Mouse (Mus musculus) lung, postnatal 0 days (tissue): ENCODE data around the gene Nfe2l2. TPM values are rescaled to one million over a fixed set of nuclear protein-coding genes. Genes with fewer than 3 reads are reported as not detected.
"Not testable (repeated sequence)": the region's sequence is repeated elsewhere in the genome, so short reads cannot be mapped to it uniquely, and the experiment has no call there.

Experiments used
- ATAC-seq: fragments of 200-750 bp; cut with Nextera tagmentation; 2 replicates; pipeline ENCODE4 v1.8.0; 2017; ENCODE audit warnings: moderate library complexity
- DNase-seq: peaks from one replicate; pipeline ENCODE4 v3.0.0-alpha.2; 2016; ENCODE audit warnings: low spot score
- H3K27ac ChIP-seq: fragments of 300-500 bp; sonication (generic); 2 replicates; pipeline ENCODE4 v1.5.1; 2014; ENCODE audit warnings: antibody characterized with exemption, mild to moderate bottlenecking, low read length, mixed read lengths
- H3K27me3 ChIP-seq: fragments of 300-500 bp; sonication (generic); replicated peaks from 2 replicates; pipeline ENCODE4 v1.6.1; 2014; ENCODE audit warnings: low read length, mixed read lengths; ENCODE audit not compliant: insufficient read depth
- H3K36me3 ChIP-seq: fragments of 300-500 bp; sonication (generic); 2 replicates; pipeline ENCODE4 v1.6.1; 2014; ENCODE audit warnings: low read length, mixed read lengths; ENCODE audit not compliant: insufficient read depth
- H3K4me1 ChIP-seq: fragments of 300-500 bp; sonication (generic); 2 replicates; pipeline ENCODE4 v1.6.1; 2014; ENCODE audit warnings: antibody characterized with exemption, low read depth, low read length, mixed read lengths; ENCODE audit not compliant: insufficient read depth
- H3K4me2 ChIP-seq: fragments of 300-500 bp; sonication (generic); replicated peaks from 2 replicates; pipeline ENCODE4 v1.6.1; 2014; ENCODE audit warnings: low read depth, mild to moderate bottlenecking, low read length, moderate library complexity, mixed read lengths
- H3K4me3 ChIP-seq: fragments of 300-500 bp; sonication (generic); 2 replicates; pipeline ENCODE4 v1.5.1; 2014; ENCODE audit warnings: low read depth, low read length
- H3K9ac ChIP-seq: fragments of 300-500 bp; sonication (generic); replicated peaks from 2 replicates; pipeline ENCODE4 v1.6.1; 2014; ENCODE audit warnings: low read depth, mild to moderate bottlenecking
- H3K9me3 ChIP-seq: fragments of 300-500 bp; sonication (generic); 2 replicates; pipeline ENCODE4 v1.6.1; 2016; ENCODE audit warnings: low read length, mixed read lengths
- CTCF ChIP-seq: IDR thresholded peaks from 2 replicates; pipeline ENCODE4 v1.5.1; 2016; ENCODE audit warnings: antibody characterized with exemption, mild to moderate bottlenecking
- EP300 ChIP-seq: IDR thresholded peaks from 2 replicates; pipeline ENCODE4 v1.6.1; 2016; ENCODE audit warnings: antibody characterized with exemption, mild to moderate bottlenecking, control low read depth
- WGBS: fragments of 180-500 bp; shearing (Covaris S2); extraction: QIAGEN DNeasy Blood & Tissue Kit; methylation state at CpG from one replicate; pipeline ENCODE4 v1.1.7; 2014; 5-methylcytosine and 5-hydroxymethylcytosine counted together
- polyA plus RNA-seq: library from polyadenylated mRNA; unstranded; fragments of >200 nt; fragmentation: Nextera tagmentation; extraction: Ambion mirVana; gene quantifications from 2 replicates; pipeline ENCODE4 v1.2.1, GENCODE M21; 2015

Gene Nfe2l2
- polyA plus RNA-seq, 1 experiment from 2014 or later: 116 TPM

GRCm38 (mm10) chr2:75650437-75650836, 54.0 kb downstream of the Nfe2l2 start:
- DNase-seq (no peak), ATAC-seq (no peak)
- Histone ChIP-seq H3K4me2 (no peak overlapping the region), H3K27me3 (no peaks in the 10 kb centered on the region), H3K9me3 (no peaks in the 10 kb centered on the region), H3K9ac (no peak overlapping the region), H3K4me3 (no peak overlapping the region), H3K4me1 (no peaks in the 10 kb centered on the region), H3K36me3 (no peaks in the 10 kb centered on the region), H3K27ac (no peak overlapping the region)
- TF ChIP-seq CTCF (no peak), EP300 (no peak)
- WGBS: 92% methylated on average over 1 of the region's 1 CpGs

GRCm38 (mm10) chr2:75645251-75645650, 59.2 kb downstream of the Nfe2l2 start:
- no peak overlapping the region for H3K9ac ChIP-seq
- H3K9me3 ChIP-seq: no peaks in the 10 kb centered on the region
- no peaks in the 10 kb centered on the region for H3K36me3 ChIP-seq
- TF ChIP-seq EP300 (no peak), CTCF (no peak)
- no peak overlapping the region for H3K4me3 ChIP-seq
- no peak for ATAC-seq
- H3K27ac ChIP-seq: no peak overlapping the region
- no peaks in the 10 kb centered on the region for H3K27me3 ChIP-seq
- 93% methylated on average over 12 of the region's 12 CpGs for WGBS
- DNase-seq: no peak
- no peak overlapping the region for H3K4me2 ChIP-seq
- H3K4me1 ChIP-seq: no peaks in the 10 kb centered on the region

GRCm38 (mm10) chr2:75643950-75644349, 60.5 kb downstream of the Nfe2l2 start:
- Histone ChIP-seq H3K4me1 (no peaks in the 10 kb centered on the region), H3K36me3 (no peaks in the 10 kb centered on the region), H3K9me3 (no peaks in the 10 kb centered on the region), H3K4me3 (no peak overlapping the region), H3K27ac (peak overlapping the region; percentile 68), H3K9ac (no peak overlapping the region), H3K4me2 (no peak overlapping the region), H3K27me3 (no peaks in the 10 kb centered on the region)
- DNase-seq (no peak), ATAC-seq (peak; percentile 20)
- 73% methylated on average over 6 of the region's 6 CpGs for WGBS
- TF ChIP-seq CTCF: no peak
- TF ChIP-seq EP300: no peak

- WGBS: 47% methylated on average over 8 of the region's 8 CpGs
- Histone ChIP-seq H3K4me2 (no peak overlapping the region), H3K4me1 (no peaks in the 10 kb centered on the region), H3K27me3 (no peaks in the 10 kb centered on the region), H3K9me3 (no peaks in the 10 kb centered on the region), H3K9ac (no peak overlapping the region), H3K4me3 (no peak overlapping the region), H3K36me3 (no peaks in the 10 kb centered on the region), H3K27ac (peak overlapping the region; percentile 68)
- ATAC-seq: peak; percentile 95
- TF ChIP-seq EP300 (peak; percentile 91), CTCF (no peak)
- DNase-seq: peak; percentile 94
Measured at GRCm38 (mm10) chr2:75642795-75643550, 61.5 kb downstream of the Nfe2l2 start.

GRCm38 (mm10) chr2:75642312-75642711, 62.1 kb downstream of the Nfe2l2 start:
- peak; percentile 73; the same call in 1 of the 2 replicates for TF ChIP-seq EP300
- not testable (repeated sequence) for H3K9me3 ChIP-seq, H3K4me2 ChIP-seq, H3K9ac ChIP-seq, H3K4me1 ChIP-seq, H3K27me3 ChIP-seq, H3K36me3 ChIP-seq, H3K4me3 ChIP-seq, DNase-seq, H3K27ac ChIP-seq
- ATAC-seq: peak; percentile 26; the same call in 1 of the 2 replicates
- WGBS: 27% methylated on average over 3 of the region's 4 CpGs

GRCm38 (mm10) chr2:75639535-75639934, 64.9 kb downstream of the Nfe2l2 start:
- H3K4me2 ChIP-seq, H3K9ac ChIP-seq, H3K36me3 ChIP-seq, H3K9me3 ChIP-seq, H3K27me3 ChIP-seq, H3K4me3 ChIP-seq, DNase-seq, ATAC-seq, H3K4me1 ChIP-seq: not testable (repeated sequence)
- 9% methylated on average over 9 of the region's 12 CpGs for WGBS
- H3K27ac ChIP-seq: peak overlapping the region; percentile 43; the same call in 1 of the 2 replicates

- not testable (repeated sequence) for H3K9ac ChIP-seq, H3K4me2 ChIP-seq, ATAC-seq, H3K27me3 ChIP-seq, H3K4me1 ChIP-seq, DNase-seq, H3K9me3 ChIP-seq, H3K4me3 ChIP-seq, H3K36me3 ChIP-seq
- WGBS: 75% methylated on average over 6 of the region's 6 CpGs
- peak overlapping the region; percentile 58 for H3K27ac ChIP-seq
Measured at GRCm38 (mm10) chr2:75637822-75638221, 66.6 kb downstream of the Nfe2l2 start.
